Mouse (Mus musculus) forebrain, embryonic 13.5 days (tissue): ENCODE data around the gene Rgs12. TPM values are rescaled to one million over a fixed set of nuclear protein-coding genes. Genes with fewer than 3 reads are reported as not detected.

ENCODE experiments used
- ATAC-seq: fragments of 200-750 bp; cut with Nextera tagmentation; 2 replicates; pipeline ENCODE4 v1.8.0; 2017
- H3K27ac ChIP-seq: fragments of 300-500 bp; sonication (generic); 2 replicates; pipeline ENCODE4 v1.5.1; 2015; ENCODE audit warnings: inconsistent platforms, mild to moderate bottlenecking, moderate library complexity
- H3K27me3 ChIP-seq: fragments of 300-500 bp; sonication (generic); 2 replicates; pipeline ENCODE4 v1.6.1; 2015; ENCODE audit warnings: mild to moderate bottlenecking, inconsistent platforms
- H3K36me3 ChIP-seq: fragments of 300-500 bp; sonication (generic); 2 replicates; pipeline ENCODE4 v1.6.1; 2015; ENCODE audit warnings: mild to moderate bottlenecking, inconsistent platforms; ENCODE audit not compliant: poor library complexity, severe bottlenecking
- H3K4me1 ChIP-seq: fragments of 300-500 bp; sonication (generic); 2 replicates; pipeline ENCODE4 v1.6.1; 2015; ENCODE audit warnings: inconsistent platforms
- H3K4me2 ChIP-seq: fragments of 300-500 bp; sonication (generic); 2 replicates; pipeline ENCODE4 v1.6.1; 2015; ENCODE audit warnings: inconsistent platforms, mild to moderate bottlenecking, moderate library complexity
- H3K4me3 ChIP-seq: fragments of 300-500 bp; sonication (generic); 2 replicates; pipeline ENCODE4 v1.5.1; 2015; ENCODE audit warnings: mild to moderate bottlenecking, inconsistent platforms
- H3K9ac ChIP-seq: fragments of 300-500 bp; sonication (generic); 2 replicates; pipeline ENCODE4 v1.6.1; 2015; ENCODE audit warnings: mild to moderate bottlenecking, inconsistent platforms
- H3K9me3 ChIP-seq: fragments of 300-500 bp; sonication (generic); replicated peaks from 2 replicates; pipeline ENCODE4 v1.6.1; 2016; ENCODE audit warnings: inconsistent platforms
- WGBS: fragments of 180-500 bp; shearing (Covaris S2); methylation state at CpG from one replicate; pipeline ENCODE4 v1.1.7; 2015; 5-methylcytosine and 5-hydroxymethylcytosine counted together
- polyA plus RNA-seq: library from polyadenylated mRNA; unstranded; fragments of >200 nt; fragmentation: Nextera tagmentation; extraction: Ambion mirVana; gene quantifications from 2 replicates; pipeline ENCODE4 v1.2.1, GENCODE M21; 2015

Rgs12 gene
- polyA plus RNA-seq, 1 experiment from 2014 or later: 64.7 TPM

DNA sequence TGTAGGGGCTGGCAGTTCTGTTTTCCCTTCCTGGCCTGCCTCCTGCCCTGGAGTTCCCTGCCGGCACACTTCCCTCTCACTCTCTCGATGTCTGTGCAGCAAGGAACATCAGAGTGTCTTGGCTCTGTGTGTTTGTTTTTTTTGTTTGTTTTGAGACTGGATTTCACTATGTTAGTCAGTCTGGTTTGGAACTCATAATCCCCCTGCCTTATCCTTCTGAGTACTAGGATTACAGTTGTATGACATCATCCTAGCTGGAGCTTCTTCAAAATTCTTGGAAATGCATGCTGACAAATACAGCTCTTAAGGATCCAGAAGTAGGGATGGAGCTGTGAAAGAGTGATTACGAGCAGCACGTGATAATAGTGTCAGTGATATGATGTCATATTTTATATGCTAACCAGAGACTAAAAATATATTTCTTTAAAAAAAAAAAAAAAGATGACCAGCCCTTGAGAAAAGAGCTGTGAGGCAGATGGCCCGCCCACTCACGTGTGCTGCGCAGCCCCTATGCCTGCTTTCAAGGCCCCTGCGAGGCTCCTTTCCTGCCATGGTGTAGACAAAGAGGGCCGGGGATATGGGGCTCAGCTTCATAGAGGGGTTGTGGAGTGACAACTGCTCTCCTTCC lies 70.5 kb downstream of the Rgs12 start:
- H3K9me3 ChIP-seq: no peaks in the 10 kb centered on the region
- H3K4me2 ChIP-seq: no peak overlapping the region
- H3K36me3 ChIP-seq: peaks cover 53% of the 10 kb centered on the region
- WGBS: 78% methylated on average over 9 of the region's 9 CpGs
- H3K9ac ChIP-seq: no peak overlapping the region
- ATAC-seq: no peak
- H3K4me1 ChIP-seq: peaks cover 4% of the 10 kb centered on the region; the same call in 1 of the 2 replicates
- no peaks in the 10 kb centered on the region for H3K27me3 ChIP-seq
- no peak overlapping the region for H3K27ac ChIP-seq
- H3K4me3 ChIP-seq: no peak overlapping the region

DNA sequence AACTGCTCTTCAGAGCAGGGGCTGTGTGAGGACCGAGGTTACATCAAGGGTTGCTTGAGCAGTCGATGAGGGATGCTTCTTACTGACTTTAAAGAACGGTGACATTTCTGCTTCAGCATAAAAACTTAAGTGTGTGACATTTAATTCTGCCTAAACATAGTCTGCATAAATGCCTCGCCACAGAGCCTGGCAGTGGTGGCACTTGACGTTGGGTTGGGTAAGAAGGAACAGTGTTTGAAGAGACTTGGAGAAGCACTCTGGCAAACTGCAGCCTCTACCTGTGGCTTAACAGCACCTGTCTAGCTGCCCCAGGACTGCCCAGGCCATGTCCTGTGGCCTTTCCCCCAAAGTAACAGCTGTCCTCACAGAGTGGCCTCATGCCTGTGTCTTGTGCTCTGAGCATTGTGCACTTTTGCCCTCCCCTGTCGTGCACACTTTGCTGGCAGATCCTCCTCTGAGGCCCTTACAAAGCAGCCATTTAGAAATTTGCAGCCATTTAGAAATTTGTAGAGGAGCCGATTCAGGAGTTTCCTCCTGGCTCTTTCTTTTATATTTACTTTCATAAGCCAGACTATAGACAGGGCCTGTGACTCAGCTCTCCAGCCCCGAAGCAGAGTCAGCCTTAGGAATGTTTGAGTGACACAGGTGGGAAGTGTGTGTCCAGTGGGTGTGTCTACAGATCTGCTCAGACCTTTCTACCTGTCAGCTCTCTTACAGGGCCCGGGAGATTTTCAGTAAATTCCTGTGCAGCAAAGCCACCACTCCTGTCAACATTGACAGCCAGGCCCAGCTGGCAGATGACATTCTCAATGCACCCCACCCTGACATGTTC lies 71.4 kb downstream of the Rgs12 start:
- no peak overlapping the region for H3K4me2 ChIP-seq
- WGBS: 81% methylated on average over 9 of the region's 9 CpGs
- H3K4me3 ChIP-seq: no peak overlapping the region
- no peak overlapping the region for H3K9ac ChIP-seq
- peaks cover 61% of the 10 kb centered on the region for H3K36me3 ChIP-seq
- H3K4me1 ChIP-seq: peaks cover 4% of the 10 kb centered on the region; the same call in 1 of the 2 replicates
- no peak overlapping the region for H3K27ac ChIP-seq
- H3K9me3 ChIP-seq: no peaks in the 10 kb centered on the region
- H3K27me3 ChIP-seq: no peaks in the 10 kb centered on the region
- no peak for ATAC-seq

DNA sequence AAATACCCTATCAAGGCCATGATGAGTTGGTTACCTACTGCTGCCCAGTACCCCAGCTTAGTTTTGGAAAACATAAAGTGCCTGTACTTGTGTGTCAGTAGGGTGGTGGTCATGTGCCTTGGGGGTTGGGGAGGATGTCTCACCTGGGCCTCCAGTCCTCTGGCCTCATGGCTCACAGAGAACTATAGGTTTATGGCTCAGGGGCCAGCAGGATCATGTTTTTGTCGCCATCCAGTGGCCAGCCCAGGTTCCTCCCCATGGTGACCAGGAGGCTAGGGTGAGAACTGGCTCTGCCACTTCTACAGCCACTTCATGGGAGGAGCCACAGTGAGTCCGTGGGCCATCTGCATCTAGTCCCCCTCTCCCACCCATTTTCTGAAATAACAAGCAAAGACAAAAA lies 75.7 kb downstream of the Rgs12 start:
- Histone ChIP-seq H3K9ac (0 out of 2 replicates have a peak overlapping the region, but pooled peaks have one; percentile 4), H3K4me3 (no peak overlapping the region), H3K4me1 (peaks cover 4% of the 10 kb centered on the region; the same call in 1 of the 2 replicates), H3K27ac (no peak overlapping the region), H3K27me3 (no peaks in the 10 kb centered on the region), H3K4me2 (no peak overlapping the region), H3K9me3 (no peaks in the 10 kb centered on the region), H3K36me3 (peaks cover 95% of the 10 kb centered on the region)
- no peak for ATAC-seq
- WGBS: 30% methylated on average over 2 of the region's 2 CpGs

DNA sequence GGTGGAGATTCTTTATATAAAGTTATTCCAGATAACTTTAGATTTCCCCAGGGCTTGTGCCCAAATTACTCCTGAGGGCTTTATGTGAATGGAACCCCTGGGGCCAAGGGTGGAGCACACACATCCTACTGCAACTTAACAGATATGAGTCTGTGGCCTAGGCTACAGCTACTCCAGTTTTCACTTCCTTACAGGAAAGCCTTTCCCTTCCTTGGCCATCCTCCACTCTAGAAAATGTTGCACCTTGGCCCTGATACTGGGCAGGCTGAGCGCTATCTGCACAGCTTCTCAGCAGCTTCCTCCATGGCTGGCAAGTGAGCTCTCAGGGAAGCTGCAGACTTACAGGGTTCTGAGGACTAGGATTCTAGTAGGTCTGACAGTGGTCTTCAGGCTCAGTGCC lies 80.1 kb downstream of the Rgs12 start:
- H3K36me3 ChIP-seq: peaks cover 94% of the 10 kb centered on the region
- H3K27me3 ChIP-seq: no peaks in the 10 kb centered on the region
- H3K9ac ChIP-seq: no peak overlapping the region
- no peak overlapping the region for H3K4me3 ChIP-seq
- WGBS: 100% methylated on average over 1 of the region's 1 CpGs
- no peaks in the 10 kb centered on the region for H3K4me1 ChIP-seq
- H3K9me3 ChIP-seq: no peaks in the 10 kb centered on the region
- H3K4me2 ChIP-seq: no peak overlapping the region
- H3K27ac ChIP-seq: no peak overlapping the region
- no peak for ATAC-seq

DNA sequence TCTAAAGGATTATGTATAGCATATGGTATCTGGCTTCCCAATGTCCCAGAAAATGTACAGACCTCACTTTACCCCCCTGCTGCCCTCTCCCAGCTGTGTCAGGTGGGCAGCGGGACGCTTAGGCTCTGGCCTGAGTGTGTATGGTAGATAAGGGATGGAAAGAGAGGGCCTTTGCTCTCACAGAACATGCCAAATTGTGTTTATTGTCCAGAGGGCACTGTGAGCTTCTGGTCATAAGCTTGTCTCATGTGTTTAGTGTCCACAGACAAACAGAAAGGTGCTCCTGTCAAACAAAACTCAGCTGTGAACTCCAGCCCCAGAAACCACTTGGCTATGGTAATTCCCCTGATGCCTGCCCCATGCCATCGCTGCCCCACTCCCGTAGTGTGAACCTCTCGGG lies 80.5 kb downstream of the Rgs12 start:
- no peak for ATAC-seq
- WGBS: 91% methylated on average over 5 of the region's 5 CpGs
- Histone ChIP-seq H3K36me3 (peaks cover 97% of the 10 kb centered on the region), H3K27me3 (no peaks in the 10 kb centered on the region), H3K9me3 (no peaks in the 10 kb centered on the region), H3K4me1 (no peaks in the 10 kb centered on the region), H3K4me2 (no peak overlapping the region), H3K9ac (no peak overlapping the region), H3K27ac (no peak overlapping the region), H3K4me3 (no peak overlapping the region)

DNA sequence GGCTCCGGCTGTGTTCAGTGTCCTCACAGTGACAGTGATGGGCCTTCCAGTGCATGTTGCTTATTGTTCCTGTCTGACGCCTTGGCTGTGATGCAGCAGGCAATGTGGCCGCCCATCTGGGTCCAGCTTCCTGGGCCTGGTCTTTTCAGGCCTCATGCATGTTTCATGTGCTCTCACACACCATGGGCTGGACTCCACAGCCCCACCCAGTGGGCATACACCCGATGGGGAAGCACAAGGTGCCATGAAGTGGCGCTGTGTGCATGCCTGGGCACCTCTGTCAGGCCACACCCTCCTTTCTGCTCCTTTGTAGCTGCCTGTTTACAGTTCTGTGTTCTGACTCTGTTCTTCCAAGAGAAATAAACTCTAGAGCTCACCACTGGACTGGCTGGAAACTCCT lies 83.8 kb downstream of the Rgs12 start:
- no peak overlapping the region for H3K4me3 ChIP-seq
- WGBS: 73% methylated on average over 5 of the region's 5 CpGs
- no peak overlapping the region for H3K4me2 ChIP-seq
- peaks cover 77% of the 10 kb centered on the region for H3K36me3 ChIP-seq
- no peak overlapping the region for H3K9ac ChIP-seq
- ATAC-seq: peak; percentile 50; the same call in 1 of the 2 replicates
- no peaks in the 10 kb centered on the region for H3K27me3 ChIP-seq
- H3K4me1 ChIP-seq: no peaks in the 10 kb centered on the region
- peak overlapping the region; percentile 31; the same call in 1 of the 2 replicates for H3K27ac ChIP-seq
- no peaks in the 10 kb centered on the region for H3K9me3 ChIP-seq

DNA sequence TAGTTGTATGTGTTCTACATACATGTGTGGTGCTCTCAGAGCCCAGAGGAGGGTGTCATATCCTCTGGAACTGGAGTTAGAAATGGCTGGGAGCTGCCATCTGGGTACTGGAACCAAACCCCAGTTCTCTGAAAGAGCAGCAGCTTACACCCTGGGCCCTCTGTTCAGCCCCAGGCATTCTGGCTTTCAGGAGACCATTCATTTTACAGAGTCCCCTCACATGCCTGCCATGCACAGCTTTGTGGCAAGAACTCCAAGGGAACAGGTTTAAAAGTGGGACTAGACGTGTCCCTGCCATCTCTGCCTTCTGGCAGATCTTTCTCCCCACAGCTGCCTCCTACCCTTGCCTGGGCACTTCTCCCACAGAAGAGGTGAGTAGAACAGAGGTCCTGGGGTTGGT lies 84.4 kb downstream of the Rgs12 start:
- ATAC-seq: no peak
- Histone ChIP-seq H3K4me2 (no peak overlapping the region), H3K9ac (no peak overlapping the region), H3K4me3 (no peak overlapping the region), H3K9me3 (no peaks in the 10 kb centered on the region), H3K36me3 (peaks cover 72% of the 10 kb centered on the region), H3K4me1 (no peaks in the 10 kb centered on the region), H3K27ac (no peak overlapping the region), H3K27me3 (no peaks in the 10 kb centered on the region)
- 64% methylated on average over 1 of the region's 1 CpGs for WGBS

DNA sequence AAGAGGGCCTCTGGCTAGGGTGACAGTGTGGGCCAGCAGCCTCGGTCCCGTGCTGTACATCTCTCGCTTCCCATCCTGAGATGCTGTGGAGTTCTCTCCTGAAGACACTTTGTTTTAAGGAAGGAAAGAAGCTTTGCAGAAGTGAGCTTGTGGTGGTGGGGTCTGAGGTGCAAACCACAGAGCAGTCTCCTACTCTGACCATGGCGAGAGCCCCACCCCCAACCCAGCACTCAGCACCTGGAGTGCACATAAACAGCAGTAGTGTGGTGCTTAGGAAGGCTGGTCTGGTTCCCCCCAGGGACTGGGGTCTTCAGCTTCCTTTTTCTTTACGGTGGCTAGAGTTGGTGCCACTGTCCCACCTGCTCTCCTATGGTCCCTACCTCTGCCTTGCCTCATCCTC lies 85.9 kb downstream of the Rgs12 start:
- WGBS: 84% methylated on average over 5 of the region's 5 CpGs
- ATAC-seq: no peak
- no peak overlapping the region for H3K27ac ChIP-seq
- H3K27me3 ChIP-seq: no peaks in the 10 kb centered on the region
- no peak overlapping the region for H3K4me3 ChIP-seq
- H3K9ac ChIP-seq: no peak overlapping the region
- peaks cover 56% of the 10 kb centered on the region for H3K36me3 ChIP-seq
- no peaks in the 10 kb centered on the region for H3K4me1 ChIP-seq
- H3K9me3 ChIP-seq: no peaks in the 10 kb centered on the region
- H3K4me2 ChIP-seq: no peak overlapping the region

DNA sequence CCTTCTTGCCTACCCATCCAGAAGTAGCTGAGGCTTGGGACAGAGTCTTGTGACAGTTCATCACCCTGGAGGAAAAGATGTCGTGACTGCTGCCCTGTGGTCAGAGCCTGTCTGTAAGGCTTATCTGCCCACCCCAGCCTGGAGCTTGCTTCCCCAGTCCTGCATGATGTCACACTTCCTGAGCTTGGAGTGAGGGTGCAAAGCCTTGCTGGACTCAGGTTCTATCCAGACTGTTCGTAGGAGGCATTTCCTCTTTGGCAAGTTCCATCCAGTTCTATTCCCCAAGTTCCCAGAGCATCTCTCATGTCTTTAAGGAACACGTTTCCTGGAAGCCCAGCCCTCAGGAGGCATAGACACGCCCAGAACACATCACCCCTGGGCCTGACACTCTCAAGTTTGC lies 86.5 kb downstream of the Rgs12 start:
- Histone ChIP-seq H3K4me1 (no peaks in the 10 kb centered on the region), H3K27me3 (no peaks in the 10 kb centered on the region), H3K27ac (no peak overlapping the region), H3K36me3 (peaks cover 51% of the 10 kb centered on the region), H3K9me3 (no peaks in the 10 kb centered on the region), H3K4me3 (no peak overlapping the region), H3K4me2 (no peak overlapping the region), H3K9ac (no peak overlapping the region)
- 87% methylated on average over 4 of the region's 4 CpGs for WGBS
- no peak for ATAC-seq

DNA sequence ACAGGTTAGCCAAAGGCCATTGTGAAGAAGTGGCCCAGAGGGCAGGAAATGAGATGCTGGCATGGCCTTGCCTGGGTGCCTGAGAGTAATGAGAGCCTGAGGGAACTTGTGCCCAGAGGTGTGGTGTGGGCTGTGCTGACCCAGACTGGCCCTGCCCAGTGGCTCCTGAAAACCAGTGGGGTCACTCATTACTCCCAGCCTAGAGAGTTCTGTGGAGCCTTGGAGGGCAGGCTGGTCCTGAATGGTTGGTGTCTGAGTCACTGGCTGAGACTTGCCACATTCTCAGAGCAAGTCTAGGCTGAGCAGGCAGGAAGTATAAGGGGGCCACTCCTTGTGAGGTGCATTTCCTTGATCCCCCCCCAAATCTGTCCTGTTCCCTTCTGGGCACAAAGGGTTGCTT lies 88.2 kb downstream of the Rgs12 start:
- Histone ChIP-seq H3K9me3 (no peaks in the 10 kb centered on the region), H3K27ac (no peak overlapping the region), H3K4me2 (no peak overlapping the region), H3K27me3 (no peaks in the 10 kb centered on the region), H3K4me1 (no peaks in the 10 kb centered on the region), H3K36me3 (peaks cover 35% of the 10 kb centered on the region), H3K4me3 (no peak overlapping the region), H3K9ac (no peak overlapping the region)
- ATAC-seq: no peak

DNA sequence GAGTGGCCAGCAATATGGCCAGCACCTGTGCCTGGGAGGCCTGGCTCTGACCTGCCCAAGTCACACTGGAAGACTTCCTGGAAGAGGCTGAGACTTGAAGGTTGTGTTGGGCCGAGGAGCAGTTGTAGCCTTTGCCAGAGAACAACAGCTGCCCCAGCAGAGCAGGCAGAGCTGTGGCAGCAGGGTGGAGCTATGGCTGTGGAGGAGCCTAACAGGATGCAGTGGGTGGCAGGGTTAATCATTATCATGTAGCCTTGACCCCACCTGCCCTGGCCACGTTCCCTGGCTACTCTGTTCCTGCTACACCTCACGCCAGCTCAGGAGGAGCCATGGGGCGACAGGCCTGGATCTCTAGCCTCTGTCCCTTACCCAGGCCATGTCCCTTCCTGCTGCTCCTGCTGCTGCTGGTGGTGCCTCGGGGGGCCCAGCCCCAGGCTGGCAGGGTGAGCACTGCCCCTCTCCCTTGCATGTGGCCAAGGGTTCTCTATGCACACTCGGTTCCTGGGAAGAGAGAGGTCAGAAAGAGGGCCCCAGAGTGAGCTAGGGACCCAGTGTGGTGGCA lies 92.1 kb downstream of the Rgs12 start, which contains the start of gene Hgfac:
Gene Hgfac, plus strand, starts transcription at position 242 of the 562 bp plus-strand sequence.
- Histone ChIP-seq H3K9me3 (no peaks in the 10 kb centered on the region), H3K4me1 (no peaks in the 10 kb centered on the region), H3K4me2 (no peak within 1 kb of the TSS), H3K9ac (no peak within 1 kb of the TSS), H3K36me3 (no peaks in the 10 kb centered on the region), H3K4me3 (no peak within 1 kb of the TSS), H3K27ac (no peak within 1 kb of the TSS; the same call in 1 of the 2 replicates), H3K27me3 (no peaks in the 10 kb centered on the region)
- no peak for ATAC-seq
- WGBS: 57% methylated on average over 6 of the region's 6 CpGs

DNA sequence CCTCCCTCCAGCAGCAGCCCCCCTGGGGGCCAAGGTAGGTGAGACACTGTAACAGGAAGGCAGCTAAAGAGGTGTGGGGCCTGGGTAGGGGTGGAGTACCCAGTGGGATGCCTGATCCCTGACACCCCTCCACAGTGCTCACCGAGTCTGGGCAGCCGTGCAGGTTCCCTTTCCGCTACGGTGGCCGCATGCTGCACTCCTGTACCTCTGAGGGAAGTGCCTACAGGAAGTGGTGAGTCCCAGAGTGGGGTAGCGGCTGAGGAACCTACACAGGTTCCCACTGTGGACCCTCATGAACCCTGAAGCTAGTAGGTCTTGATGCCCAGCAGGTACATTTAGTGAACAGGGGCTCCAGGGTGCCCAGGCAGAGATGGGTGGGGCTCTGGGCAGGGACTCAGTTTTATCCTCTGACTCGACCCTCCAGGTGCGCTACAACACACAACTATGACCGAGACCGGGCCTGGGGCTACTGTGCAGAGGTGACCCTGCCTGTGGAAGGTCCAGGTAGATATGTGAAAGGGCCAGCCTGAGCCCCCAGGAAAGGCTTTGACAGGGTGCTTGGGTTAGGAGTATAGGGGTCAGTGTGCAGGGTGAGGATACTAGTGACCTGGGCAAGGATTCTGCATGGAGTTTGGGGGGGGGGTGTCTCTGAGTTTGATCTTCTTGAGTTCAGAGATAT lies 93.3 kb downstream of the Rgs12 start:
- Histone ChIP-seq H3K9ac (no peak overlapping the region), H3K4me2 (no peak overlapping the region), H3K4me3 (no peak overlapping the region), H3K9me3 (no peaks in the 10 kb centered on the region), H3K36me3 (no peaks in the 10 kb centered on the region), H3K4me1 (no peaks in the 10 kb centered on the region), H3K27ac (no peak overlapping the region), H3K27me3 (no peaks in the 10 kb centered on the region)
- ATAC-seq: peak; percentile 22
- WGBS: 83% methylated on average over 10 of the region's 10 CpGs
